Mouse (Mus musculus) heart, embryonic 15.5 days (tissue): ENCODE results near the gene Sez6l. TPM values are rescaled to one million over a fixed set of nuclear protein-coding genes. Genes with fewer than 3 reads are reported as not detected.

ENCODE experiments used
- ATAC-seq: fragments of 200-750 bp; cut with Nextera tagmentation; replicated peaks from 2 replicates; pipeline ENCODE4 v1.8.0; 2017; ENCODE audit warnings: low read depth, moderate TSS enrichment; ENCODE audit not compliant: insufficient number of reproducible peaks, insufficient read depth, low FRiP score
- H3K27ac ChIP-seq: fragments of 300-500 bp; sonication (generic); 2 replicates; pipeline ENCODE4 v1.5.1; 2015; ENCODE audit warnings: mild to moderate bottlenecking, inconsistent platforms
- H3K27me3 ChIP-seq: fragments of 300-500 bp; sonication (generic); 2 replicates; pipeline ENCODE4 v1.6.1; 2015; ENCODE audit warnings: inconsistent platforms
- H3K36me3 ChIP-seq: fragments of 300-500 bp; sonication (generic); 2 replicates; pipeline ENCODE4 v1.6.1; 2015; ENCODE audit warnings: mild to moderate bottlenecking, inconsistent platforms
- H3K4me1 ChIP-seq: fragments of 300-500 bp; sonication (generic); replicated peaks from 2 replicates; pipeline ENCODE4 v1.6.1; 2015; ENCODE audit warnings: inconsistent platforms
- H3K4me2 ChIP-seq: fragments of 300-500 bp; sonication (generic); 2 replicates; pipeline ENCODE4 v1.6.1; 2015; ENCODE audit warnings: inconsistent platforms, mild to moderate bottlenecking, moderate library complexity
- H3K4me3 ChIP-seq: fragments of 300-500 bp; sonication (generic); 2 replicates; pipeline ENCODE4 v1.5.1; 2015; ENCODE audit warnings: mild to moderate bottlenecking, inconsistent platforms
- H3K9ac ChIP-seq: fragments of 300-500 bp; sonication (generic); 2 replicates; pipeline ENCODE4 v1.6.1; 2015; ENCODE audit warnings: mild to moderate bottlenecking, inconsistent platforms
- H3K9me3 ChIP-seq: fragments of 300-500 bp; sonication (generic); replicated peaks from 2 replicates; pipeline ENCODE4 v1.6.1; 2016; ENCODE audit warnings: inconsistent platforms
- WGBS: fragments of 180-500 bp; shearing (Covaris S2); methylation state at CpG from one replicate; pipeline ENCODE4 v1.1.7; 2015; ENCODE audit warnings: mixed read lengths; 5-methylcytosine and 5-hydroxymethylcytosine counted together
- polyA plus RNA-seq: library from polyadenylated mRNA; unstranded; fragments of >200 nt; fragmentation: Nextera tagmentation; extraction: Ambion mirVana; gene quantifications from 2 replicates; pipeline ENCODE4 v1.2.1, GENCODE M21; 2015

Gene Sez6l
- polyA plus RNA-seq, 1 experiment from 2014 or later: 0.33 TPM

DNA sequence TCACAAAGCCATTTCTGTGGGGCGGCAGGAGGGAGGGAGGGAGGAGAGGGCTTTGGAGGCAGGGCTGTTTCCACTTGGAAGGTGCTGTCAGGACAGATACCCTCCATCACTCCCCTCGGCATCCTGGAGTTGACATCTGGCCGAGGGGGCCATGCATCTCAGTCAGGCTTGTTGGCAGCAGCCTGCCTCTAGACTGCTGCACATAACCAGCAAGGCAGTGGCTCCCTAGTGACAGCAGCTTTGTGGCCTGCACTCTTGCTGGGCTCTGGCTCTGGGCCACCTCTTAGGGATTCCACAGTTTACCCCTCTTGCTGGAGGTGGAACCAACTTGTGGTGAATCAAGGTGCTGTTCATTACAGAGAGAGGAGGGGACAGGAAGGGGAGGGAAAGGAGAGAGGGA is 26.6 kb upstream of the Sez6l start:
- ATAC-seq: no peak
- Histone ChIP-seq H3K36me3 (no peaks in the 10 kb centered on the region), H3K27me3 (peaks cover 51% of the 10 kb centered on the region), H3K4me2 (no peak overlapping the region), H3K27ac (no peak overlapping the region), H3K4me1 (no peaks in the 10 kb centered on the region), H3K9me3 (no peaks in the 10 kb centered on the region), H3K9ac (no peak overlapping the region), H3K4me3 (no peak overlapping the region)
- WGBS: 23% methylated on average over 3 of the region's 3 CpGs

DNA sequence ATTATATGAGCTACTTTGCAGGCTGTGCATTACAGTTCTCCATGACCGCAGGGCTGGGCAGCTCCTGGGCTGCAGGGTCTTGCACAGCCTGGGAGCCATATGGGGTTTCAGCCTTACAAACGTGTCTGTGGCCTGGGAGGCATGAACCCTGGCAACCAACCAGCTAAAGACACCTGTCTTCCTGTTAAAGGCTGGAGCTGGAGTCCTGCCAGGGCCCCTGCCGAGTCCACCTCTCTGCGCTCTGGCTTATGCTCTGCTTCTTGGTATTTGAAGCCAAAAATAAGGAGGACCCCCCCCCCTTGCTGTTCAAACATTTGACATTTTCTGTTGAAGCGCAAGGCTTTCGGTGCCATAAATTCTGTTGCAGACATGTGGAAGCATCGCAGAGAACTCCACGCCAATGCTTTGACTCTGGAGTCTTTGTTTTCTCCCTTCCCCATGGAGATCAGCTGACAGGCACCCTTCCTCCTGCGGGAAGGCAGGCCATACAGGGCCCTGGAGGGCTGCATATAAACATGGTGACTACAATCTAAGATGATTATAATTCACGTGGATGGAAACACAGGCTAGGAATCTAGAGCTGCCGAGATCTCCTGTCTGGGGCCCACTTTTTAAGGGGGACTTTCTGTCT is 23.4 kb upstream of the Sez6l start:
- Histone ChIP-seq H3K9ac (no peak overlapping the region), H3K4me1 (no peaks in the 10 kb centered on the region), H3K9me3 (no peaks in the 10 kb centered on the region), H3K27ac (no peak overlapping the region), H3K27me3 (peaks cover 36% of the 10 kb centered on the region), H3K4me3 (no peak overlapping the region), H3K36me3 (no peaks in the 10 kb centered on the region), H3K4me2 (no peak overlapping the region)
- ATAC-seq: no peak
- WGBS: 47% methylated on average over 11 of the region's 11 CpGs

DNA sequence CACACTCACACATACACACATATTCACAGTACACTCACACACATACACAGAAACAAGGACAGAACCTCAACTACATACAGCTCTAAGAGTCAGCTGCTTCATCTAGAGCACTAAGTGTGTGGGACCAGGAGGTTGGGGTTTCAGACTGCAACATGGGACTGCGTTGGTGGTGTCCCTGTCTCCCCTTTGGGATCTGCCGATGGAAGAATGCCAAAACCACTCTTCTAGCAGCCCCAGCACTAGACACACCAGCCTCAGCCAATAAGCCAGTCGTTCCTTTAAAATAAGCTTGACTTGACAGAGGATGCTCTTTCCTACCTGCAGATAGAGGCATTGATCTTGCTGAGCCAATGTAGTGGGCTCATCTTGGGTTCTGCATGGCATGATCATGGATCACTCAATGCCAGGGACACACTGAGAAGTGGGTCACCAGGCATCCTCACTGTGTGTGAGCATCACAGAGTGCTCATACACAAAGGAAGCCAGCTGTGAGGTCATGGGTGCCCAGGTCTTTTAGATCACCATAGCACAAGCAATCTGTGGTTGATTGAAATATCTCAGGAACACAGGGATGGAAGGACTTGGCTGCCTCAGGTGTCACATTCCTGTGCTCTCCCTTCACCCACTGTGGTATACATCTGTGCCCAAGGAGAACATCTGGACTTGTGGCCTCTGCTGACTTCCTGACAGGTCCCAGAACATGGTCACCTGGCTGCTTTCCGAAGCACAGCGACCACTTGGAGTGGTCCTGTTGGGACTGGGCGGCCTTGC is 22.7 kb upstream of the Sez6l start:
- peaks cover 41% of the 10 kb centered on the region for H3K27me3 ChIP-seq
- no peak overlapping the region for H3K9ac ChIP-seq
- 78% methylated on average over 6 of the region's 6 CpGs for WGBS
- no peaks in the 10 kb centered on the region for H3K9me3 ChIP-seq
- ATAC-seq: no peak
- no peaks in the 10 kb centered on the region for H3K36me3 ChIP-seq
- H3K27ac ChIP-seq: no peak overlapping the region
- H3K4me3 ChIP-seq: no peak overlapping the region
- H3K4me1 ChIP-seq: no peaks in the 10 kb centered on the region
- H3K4me2 ChIP-seq: no peak overlapping the region

DNA sequence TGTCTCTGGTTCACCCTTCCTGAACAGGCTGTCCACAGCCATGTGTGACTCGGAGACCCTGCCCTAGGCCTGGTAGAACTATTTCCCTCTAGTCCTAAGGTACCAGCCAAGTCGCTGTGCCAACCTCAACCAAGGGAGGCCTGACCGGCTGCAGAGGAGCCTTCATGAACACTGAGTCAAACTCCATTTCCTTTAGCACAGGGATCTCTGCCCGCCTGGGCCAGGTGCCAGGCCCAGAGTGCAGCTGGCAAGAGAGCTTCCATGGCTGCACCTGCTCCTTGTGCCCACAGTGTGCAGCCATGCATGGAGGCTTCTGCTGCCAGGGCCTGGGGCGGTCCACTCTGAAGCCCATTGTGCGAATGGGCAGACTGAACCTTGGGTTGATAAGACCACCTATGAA is 20.9 kb upstream of the Sez6l start:
- Histone ChIP-seq H3K4me3 (no peak overlapping the region), H3K9me3 (no peaks in the 10 kb centered on the region), H3K27ac (no peak overlapping the region), H3K4me1 (no peaks in the 10 kb centered on the region), H3K4me2 (no peak overlapping the region), H3K36me3 (no peaks in the 10 kb centered on the region), H3K27me3 (peaks cover 47% of the 10 kb centered on the region), H3K9ac (no peak overlapping the region)
- ATAC-seq: no peak
- WGBS: 77% methylated on average over 6 of the region's 6 CpGs

DNA sequence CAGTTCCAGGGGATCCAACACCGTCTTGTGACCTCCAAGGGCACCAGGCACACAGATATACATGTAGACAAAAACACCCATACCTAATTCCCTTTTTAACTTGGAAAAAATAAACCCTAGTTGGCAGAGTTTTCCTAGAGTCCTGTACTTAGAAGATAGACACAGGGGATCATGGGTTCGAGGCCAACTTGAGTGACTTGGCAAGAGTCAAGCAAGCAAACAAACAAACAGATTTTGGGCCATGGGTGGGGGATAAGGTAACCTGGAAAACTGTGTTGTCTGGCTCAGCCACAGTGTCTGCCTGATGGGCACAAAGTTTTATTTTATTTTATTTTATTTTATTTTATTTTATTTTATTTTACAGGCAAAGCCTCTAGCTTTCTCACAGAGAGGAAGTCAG is 20.3 kb upstream of the Sez6l start:
- ATAC-seq: no peak
- no peaks in the 10 kb centered on the region for H3K36me3 ChIP-seq
- peaks cover 47% of the 10 kb centered on the region for H3K27me3 ChIP-seq
- no peaks in the 10 kb centered on the region for H3K4me1 ChIP-seq
- WGBS: 79% methylated on average over 2 of the region's 2 CpGs
- no peak overlapping the region for H3K9ac ChIP-seq
- H3K4me2 ChIP-seq: no peak overlapping the region
- H3K27ac ChIP-seq: no peak overlapping the region
- no peak overlapping the region for H3K4me3 ChIP-seq
- H3K9me3 ChIP-seq: no peaks in the 10 kb centered on the region

DNA sequence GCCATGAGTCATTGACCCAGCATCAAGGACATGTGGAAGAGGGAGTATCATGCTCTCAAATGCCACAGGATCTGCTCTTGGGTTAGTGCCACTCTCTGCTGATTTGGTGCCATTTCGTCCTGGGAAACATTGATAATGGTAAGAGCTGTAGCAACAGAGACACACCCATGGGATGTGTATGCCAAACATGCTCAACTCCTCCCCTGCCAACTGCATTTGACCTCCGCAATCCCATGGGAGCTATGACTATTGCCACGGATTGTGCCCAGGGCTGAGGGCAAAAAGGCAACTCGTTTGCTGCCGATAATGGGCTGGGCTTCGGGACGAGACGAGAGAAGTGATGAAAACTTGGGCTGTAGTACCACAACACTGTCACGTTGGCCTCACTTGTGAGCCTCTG is 19.7 kb upstream of the Sez6l start:
- Histone ChIP-seq H3K27ac (no peak overlapping the region), H3K9ac (no peak overlapping the region), H3K36me3 (no peaks in the 10 kb centered on the region), H3K27me3 (peaks cover 41% of the 10 kb centered on the region), H3K9me3 (no peaks in the 10 kb centered on the region), H3K4me1 (no peaks in the 10 kb centered on the region), H3K4me2 (no peak overlapping the region), H3K4me3 (no peak overlapping the region)
- ATAC-seq: no peak
- WGBS: 74% methylated on average over 9 of the region's 9 CpGs

DNA sequence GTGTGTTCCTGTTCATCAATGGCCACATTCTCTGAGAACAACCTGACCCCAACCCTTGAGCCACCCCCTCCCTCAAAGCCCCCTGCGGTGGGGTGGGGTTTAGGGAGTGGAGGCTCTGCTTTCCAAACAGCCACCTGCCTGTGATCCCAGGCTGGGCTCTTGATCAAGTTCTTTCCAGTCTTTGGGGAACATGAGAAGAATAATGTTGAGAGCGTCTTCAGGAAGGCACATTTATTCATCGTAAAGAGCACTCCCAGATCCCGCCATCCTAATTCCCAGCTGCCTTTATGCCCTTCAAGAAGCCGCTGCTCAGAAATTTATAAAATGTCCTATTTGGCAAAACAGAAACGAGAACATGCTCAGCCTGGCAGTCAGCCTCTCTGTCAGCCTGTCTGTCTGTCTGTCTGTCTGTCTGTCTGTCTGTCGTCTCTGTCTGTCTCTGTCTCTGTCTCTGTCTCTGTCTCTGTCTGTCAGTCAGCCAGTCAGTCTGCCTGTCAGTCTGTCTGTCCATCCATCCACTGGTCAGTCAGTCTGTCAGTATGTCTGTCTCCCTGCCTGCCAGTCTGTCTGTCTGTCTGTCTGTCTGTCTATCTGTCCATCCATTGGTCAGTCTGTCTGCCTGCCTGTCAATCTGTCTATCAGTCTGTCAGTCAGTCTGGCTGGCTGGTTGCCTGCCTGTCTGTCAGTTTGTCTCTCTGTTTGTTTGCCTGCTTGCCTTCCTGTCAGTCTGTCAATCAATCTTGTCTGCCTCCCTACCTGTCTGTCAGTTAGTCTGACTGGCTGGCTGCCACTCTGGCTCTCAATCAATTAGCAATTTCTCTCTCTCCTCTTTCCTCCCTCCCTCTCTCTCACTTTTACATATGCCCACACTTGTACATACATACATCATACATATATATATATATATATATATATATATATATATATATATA is 19.0 kb upstream of the Sez6l start:
- Histone ChIP-seq H3K4me3 (no peak overlapping the region), H3K9me3 (no peaks in the 10 kb centered on the region), H3K27me3 (peaks cover 40% of the 10 kb centered on the region), H3K4me1 (no peaks in the 10 kb centered on the region), H3K27ac (no peak overlapping the region), H3K4me2 (no peak overlapping the region), H3K36me3 (no peaks in the 10 kb centered on the region), H3K9ac (no peak overlapping the region)
- 72% methylated on average over 7 of the region's 7 CpGs for WGBS
- ATAC-seq: no peak

DNA sequence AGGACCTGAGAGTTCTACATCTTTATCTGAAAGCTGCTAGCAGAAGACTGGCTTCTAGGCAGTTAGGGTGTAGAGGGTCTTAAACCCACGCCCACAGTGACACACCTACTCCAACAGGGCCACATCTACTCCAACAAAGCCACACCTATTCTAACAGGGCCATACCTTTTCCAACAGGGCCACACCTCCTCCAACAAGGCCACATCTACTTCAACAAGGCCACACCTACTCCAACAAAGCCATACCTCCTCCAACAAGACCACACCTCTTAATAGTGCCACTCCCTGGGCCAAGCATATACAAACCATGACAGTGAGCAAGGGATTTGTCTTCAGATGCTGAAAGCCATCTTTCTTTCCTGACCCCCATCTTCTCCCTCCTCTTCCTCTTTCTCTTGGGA is 14.7 kb upstream of the Sez6l start:
- no peaks in the 10 kb centered on the region for H3K4me1 ChIP-seq
- WGBS: 68% methylated on average over 1 of the region's 1 CpGs

DNA sequence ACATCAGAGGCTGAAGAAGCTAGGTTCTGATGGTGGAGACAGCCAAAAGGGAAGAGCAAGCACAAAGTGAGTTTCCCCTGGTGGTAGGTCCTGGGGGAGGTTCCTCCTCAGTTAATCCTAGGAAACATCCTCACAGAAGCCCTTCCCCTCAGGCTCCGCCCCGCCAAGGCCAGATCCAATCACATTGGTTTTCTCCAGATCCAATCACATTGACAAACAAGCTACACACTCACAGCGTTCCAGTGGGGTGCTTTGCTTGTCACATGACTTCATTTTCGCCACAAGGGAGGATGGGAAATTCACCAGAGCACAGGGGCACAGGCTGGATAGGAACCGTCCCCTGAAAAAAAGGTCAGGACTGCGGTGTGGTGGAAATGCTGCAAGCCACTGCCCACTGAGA is 9.1 kb upstream of the Sez6l start:
- Histone ChIP-seq H3K9ac (no peak overlapping the region), H3K27ac (no peak overlapping the region), H3K4me2 (no peak overlapping the region), H3K27me3 (peaks cover 70% of the 10 kb centered on the region), H3K4me3 (no peak overlapping the region), H3K36me3 (no peaks in the 10 kb centered on the region), H3K9me3 (no peaks in the 10 kb centered on the region), H3K4me1 (no peaks in the 10 kb centered on the region; the same call in 1 of the 2 replicates)
- ATAC-seq: no peak
- WGBS: 43% methylated on average over 6 of the region's 6 CpGs

More for the DNA sequence above, 14.7 kb upstream of the Sez6l start:
- no peak overlapping the region for H3K27ac ChIP-seq
- no peaks in the 10 kb centered on the region for H3K9me3 ChIP-seq
- H3K9ac ChIP-seq: no peak overlapping the region
- H3K4me3 ChIP-seq: no peak overlapping the region
- no peak overlapping the region for H3K4me2 ChIP-seq
- H3K36me3 ChIP-seq: no peaks in the 10 kb centered on the region
- H3K27me3 ChIP-seq: peaks cover 54% of the 10 kb centered on the region
- ATAC-seq: no peak

DNA sequence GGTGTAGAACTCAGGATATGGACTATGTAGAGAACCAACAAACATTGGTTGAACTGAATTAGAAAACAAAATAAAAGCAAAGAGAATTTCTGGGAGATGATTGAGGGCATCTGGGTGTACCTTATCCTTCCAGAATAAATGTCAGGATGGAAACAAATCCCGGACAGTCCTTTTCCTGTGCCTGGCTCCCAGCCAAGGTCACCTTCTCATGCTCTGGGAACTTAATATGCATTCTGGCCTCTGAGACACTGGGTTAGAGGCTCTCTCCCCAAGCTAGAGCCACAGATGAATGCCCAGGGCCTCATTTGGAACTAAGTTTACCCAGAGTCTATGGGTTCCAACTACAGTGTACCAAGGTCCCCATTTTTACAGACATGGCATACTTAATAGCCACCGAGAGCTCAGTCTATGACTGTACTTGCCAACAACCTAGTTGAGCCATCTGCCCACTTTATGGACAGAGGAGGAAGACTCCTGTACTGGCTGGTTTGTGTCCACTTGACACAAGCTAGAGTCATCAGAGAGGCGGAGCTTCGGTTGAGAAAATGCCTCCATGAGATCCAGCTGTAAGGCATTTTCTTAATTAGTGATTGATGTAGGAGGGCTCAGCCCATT is 7.3 kb upstream of the Sez6l start:
- no peak overlapping the region for H3K4me2 ChIP-seq
- no peaks in the 10 kb centered on the region for H3K9me3 ChIP-seq
- no peak for ATAC-seq
- H3K9ac ChIP-seq: no peak overlapping the region
- no peaks in the 10 kb centered on the region; the same call in 1 of the 2 replicates for H3K4me1 ChIP-seq
- H3K4me3 ChIP-seq: no peak overlapping the region
- WGBS: 78% methylated on average over 4 of the region's 4 CpGs
- H3K36me3 ChIP-seq: no peaks in the 10 kb centered on the region
- H3K27me3 ChIP-seq: peaks cover 74% of the 10 kb centered on the region
- no peak overlapping the region for H3K27ac ChIP-seq

DNA sequence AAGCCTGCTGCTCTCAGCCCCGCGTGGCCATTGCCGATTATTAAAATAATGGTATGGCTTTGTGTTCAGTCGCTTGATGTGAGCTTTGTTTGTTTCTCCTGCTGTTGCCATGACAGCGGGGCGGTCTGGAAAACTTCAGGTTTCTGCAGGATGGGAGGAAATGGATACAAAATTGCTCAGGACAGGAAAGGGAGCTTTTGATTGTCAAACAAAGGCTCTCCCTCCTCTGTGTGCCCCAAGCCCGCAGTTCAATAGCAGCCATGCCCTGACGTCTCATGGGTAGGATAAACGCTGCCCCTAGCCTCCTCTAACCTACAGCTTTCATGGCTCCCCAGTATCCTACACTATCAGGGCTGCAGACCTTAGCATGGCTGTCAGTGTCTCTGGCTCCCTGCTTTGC is 6.3 kb upstream of the Sez6l start:
- no peak for ATAC-seq

More for the DNA sequence above, 6.3 kb upstream of the Sez6l start:
- H3K4me3 ChIP-seq: no peak overlapping the region
- no peaks in the 10 kb centered on the region; the same call in 1 of the 2 replicates for H3K4me1 ChIP-seq
- no peaks in the 10 kb centered on the region for H3K9me3 ChIP-seq
- peak overlapping the region; percentile 24; the same call in 1 of the 2 replicates for H3K27ac ChIP-seq
- peaks cover 77% of the 10 kb centered on the region for H3K27me3 ChIP-seq
- no peak overlapping the region for H3K9ac ChIP-seq
- H3K36me3 ChIP-seq: no peaks in the 10 kb centered on the region
- no peak overlapping the region for H3K4me2 ChIP-seq
- 28% methylated on average over 9 of the region's 9 CpGs for WGBS
